Mouse (Mus musculus) heart, embryonic 14.5 days (tissue): Measurements from ENCODE around the gene Hecw1. TPM values are rescaled to one million over a fixed set of nuclear protein-coding genes. Genes with fewer than 3 reads are reported as not detected.

Experiments
- ATAC-seq: fragments of 200-750 bp; cut with Nextera tagmentation; 2 replicates; pipeline ENCODE4 v1.8.0; 2017; ENCODE audit warnings: low read depth, moderate TSS enrichment; ENCODE audit not compliant: insufficient number of reproducible peaks, insufficient read depth, low FRiP score
- H3K27ac ChIP-seq, 2 experiments: fragments of 200-500 bp in 1 of 2; fragments of 300-500 bp in 1 of 2; sonication (generic) in 1 of 2; replicated peaks in 1 of 2; 2 replicates each; pipeline ENCODE4 v1.5.1; 2012 to 2014; ENCODE audit warnings: low read depth in 2 of 2, low read length in 2 of 2, control low read depth in 1 of 2, mild to moderate bottlenecking in 1 of 2, mixed read lengths in 1 of 2; ENCODE audit not compliant: control insufficient read depth in 1 of 2, insufficient read depth in 1 of 2
- H3K27me3 ChIP-seq: fragments of 300-500 bp; sonication (generic); 2 replicates; pipeline ENCODE4 v1.6.1; 2014; ENCODE audit warnings: mild to moderate bottlenecking, low read length, control low read depth; ENCODE audit not compliant: control insufficient read depth, insufficient read depth
- H3K36me3 ChIP-seq: fragments of 300-500 bp; sonication (generic); 2 replicates; pipeline ENCODE4 v1.6.1; 2014; ENCODE audit warnings: mild to moderate bottlenecking, control low read depth, low read length, mixed read lengths; ENCODE audit not compliant: control insufficient read depth, insufficient read depth
- H3K4me1 ChIP-seq, 2 experiments: fragments of 200-500 bp in 1 of 2; fragments of 300-500 bp in 1 of 2; sonication (generic) in 1 of 2; 2 replicates each; pipeline ENCODE4 v1.6.1; 2012 to 2014; ENCODE audit warnings: low read length in 2 of 2, control low read depth in 1 of 2, mixed read lengths in 1 of 2; ENCODE audit not compliant: control insufficient read depth in 2 of 2, insufficient read depth in 2 of 2
- H3K4me2 ChIP-seq: fragments of 300-500 bp; sonication (generic); 2 replicates; pipeline ENCODE4 v1.6.1; 2014; ENCODE audit warnings: mild to moderate bottlenecking, low read length
- H3K4me3 ChIP-seq, 2 experiments: fragments of 200-500 bp in 1 of 2; fragments of 300-500 bp in 1 of 2; sonication (generic) in 1 of 2; 2 replicates each; pipeline ENCODE4 v1.5.1; 2012 to 2014; ENCODE audit warnings: low read length in 2 of 2, mild to moderate bottlenecking in 2 of 2, control low read depth in 1 of 2, low read depth in 1 of 2, moderate library complexity in 1 of 2; ENCODE audit not compliant: control insufficient read depth in 1 of 2, insufficient read depth in 1 of 2
- H3K9ac ChIP-seq: fragments of 300-500 bp; sonication (generic); 2 replicates; pipeline ENCODE4 v1.6.1; 2014; ENCODE audit warnings: mild to moderate bottlenecking, low read length
- H3K9me3 ChIP-seq: fragments of 300-500 bp; sonication (generic); 2 replicates; pipeline ENCODE4 v1.6.1; 2016; ENCODE audit warnings: low read length, control low read depth; ENCODE audit not compliant: control insufficient read depth
- WGBS: fragments of 180-500 bp; shearing (Covaris S2); extraction: QIAGEN DNeasy Blood & Tissue Kit; methylation state at CpG from one replicate; pipeline ENCODE4 v1.1.7; 2014; 5-methylcytosine and 5-hydroxymethylcytosine counted together
- polyA plus RNA-seq: library from polyadenylated mRNA; unstranded; fragments of >200 nt; fragmentation: Nextera tagmentation; extraction: Ambion mirVana; gene quantifications from 2 replicates; pipeline ENCODE4 v1.2.1, GENCODE M21; 2014

Hecw1 gene
- 0.65 and 0.84 TPM in 2 replicates for polyA plus RNA-seq

DNA sequence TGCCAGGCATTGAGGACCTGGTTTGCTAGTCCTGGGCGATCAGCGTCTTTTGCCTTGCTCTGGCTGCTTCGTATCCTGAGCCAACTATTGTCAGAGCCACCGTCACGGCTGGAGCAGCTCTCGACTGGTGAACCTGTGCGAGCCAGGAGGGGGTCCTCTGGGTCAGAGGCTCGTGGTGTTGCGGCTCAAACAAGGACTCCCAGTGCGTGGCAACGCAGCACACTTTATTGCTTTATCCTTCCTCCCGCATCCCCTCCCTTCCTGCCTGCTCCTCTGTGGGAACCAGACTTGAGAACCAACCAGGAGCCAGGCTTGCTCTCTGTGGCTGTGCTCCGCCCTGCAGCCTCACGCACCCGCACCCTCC, at the start of gene Hecw1:
Gene Hecw1 (minus strand): TSS at position 323 of the 364 bp plus-strand sequence.
- Histone ChIP-seq H3K36me3 (no peaks in the 10 kb centered on the region), H3K27me3 (peaks cover 24% of the 10 kb centered on the region), H3K4me1 (peaks cover 9 to 10% of the 10 kb centered on the region in 2 experiments), H3K4me2 (peak within 1 kb of the TSS; percentile 96), H3K9ac (peak within 1 kb of the TSS; percentile 59), H3K27ac (no peak within 1 kb of the TSS), H3K4me3 (peak within 1 kb of the TSS; percentile 45 to 53), H3K9me3 (no peaks in the 10 kb centered on the region)
- 0% methylated on average over 15 of the region's 15 CpGs for WGBS
- ATAC-seq, result peak; percentile 35; the same call in 1 of the 2 replicates

DNA sequence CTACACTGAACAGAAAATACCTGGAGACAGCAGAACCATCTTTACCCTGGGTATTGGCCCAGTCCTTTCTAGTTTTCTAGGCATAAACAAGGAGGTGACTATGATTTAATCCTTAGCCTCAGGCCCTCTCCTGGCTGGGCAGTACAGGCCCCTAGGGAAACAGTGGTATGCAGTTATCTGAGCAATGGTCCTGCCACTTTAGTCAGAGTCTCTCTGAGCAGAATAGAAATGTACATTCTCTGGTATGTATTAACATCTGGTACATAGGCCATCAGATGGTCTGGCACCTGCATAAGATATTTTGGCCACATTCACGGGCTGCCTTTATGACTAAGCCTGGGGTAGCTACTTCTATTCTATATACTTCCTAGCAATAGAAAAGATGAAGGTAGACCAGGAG, 38.3 kb upstream of the Hecw1 start:
- Histone ChIP-seq H3K9me3 (no peaks in the 10 kb centered on the region), H3K36me3 (no peaks in the 10 kb centered on the region), H3K27ac (no peak overlapping the region), H3K4me2 (no peak overlapping the region), H3K4me1 (no peaks in the 10 kb centered on the region), H3K4me3 (no peak overlapping the region), H3K9ac (no peak overlapping the region), H3K27me3 (no peaks in the 10 kb centered on the region)
- ATAC-seq, result no peak
- 57% methylated on average over 1 of the region's 1 CpGs for WGBS

DNA sequence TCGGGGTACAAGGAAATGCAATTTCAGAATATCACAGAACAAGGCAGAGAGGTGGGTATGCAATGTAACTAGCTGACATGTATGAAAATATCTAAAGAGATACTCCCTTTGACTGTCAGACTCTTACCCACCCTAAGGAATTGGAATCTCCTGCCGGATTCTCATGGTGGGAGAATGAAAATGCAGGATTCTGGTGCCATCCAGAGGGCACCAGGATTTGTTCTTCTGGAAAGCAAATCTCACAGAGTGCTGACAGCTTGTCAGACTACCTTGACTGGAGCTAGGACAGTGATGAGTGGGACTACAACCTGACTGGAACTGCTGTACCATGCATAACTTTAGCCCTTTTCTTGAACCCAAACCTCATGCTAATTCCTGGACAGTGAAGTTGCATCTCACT, 29.6 kb upstream of the Hecw1 start:
- Histone ChIP-seq H3K27me3 (no peaks in the 10 kb centered on the region), H3K4me2 (no peak overlapping the region), H3K4me3 (no peak overlapping the region), H3K9me3 (no peaks in the 10 kb centered on the region), H3K4me1 (no peaks in the 10 kb centered on the region), H3K36me3 (no peaks in the 10 kb centered on the region), H3K27ac (no peak overlapping the region), H3K9ac (no peak overlapping the region)
- 66% methylated on average over 2 of the region's 2 CpGs for WGBS
- no peak for ATAC-seq

DNA sequence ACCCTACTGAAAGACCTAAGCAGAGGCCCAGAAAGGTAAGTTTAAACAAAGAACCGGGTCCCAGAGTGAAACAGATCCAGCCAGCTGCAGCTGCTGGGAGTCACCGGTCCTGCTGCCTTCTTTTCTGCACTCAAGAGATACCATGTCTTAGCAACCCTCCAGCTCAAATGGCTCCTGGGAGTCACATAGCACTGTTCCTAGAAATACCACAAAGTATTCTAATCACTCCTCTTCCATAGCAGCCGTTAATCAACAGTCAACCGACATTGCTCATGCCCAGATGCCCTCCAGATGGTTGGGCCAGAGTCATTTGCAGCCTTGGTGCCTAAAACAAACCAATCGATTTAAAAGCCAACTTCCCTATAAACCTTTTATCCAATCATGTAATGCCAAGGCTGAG, 19.8 kb upstream of the Hecw1 start:
- Histone ChIP-seq H3K36me3 (no peaks in the 10 kb centered on the region), H3K27me3 (no peaks in the 10 kb centered on the region), H3K27ac (no peak overlapping the region), H3K9me3 (no peaks in the 10 kb centered on the region), H3K4me1 (no peaks in the 10 kb centered on the region), H3K9ac (no peak overlapping the region), H3K4me3 (no peak overlapping the region), H3K4me2 (no peak overlapping the region)
- ATAC-seq, result no peak
- WGBS, result 65% methylated on average over 5 of the region's 5 CpGs

DNA sequence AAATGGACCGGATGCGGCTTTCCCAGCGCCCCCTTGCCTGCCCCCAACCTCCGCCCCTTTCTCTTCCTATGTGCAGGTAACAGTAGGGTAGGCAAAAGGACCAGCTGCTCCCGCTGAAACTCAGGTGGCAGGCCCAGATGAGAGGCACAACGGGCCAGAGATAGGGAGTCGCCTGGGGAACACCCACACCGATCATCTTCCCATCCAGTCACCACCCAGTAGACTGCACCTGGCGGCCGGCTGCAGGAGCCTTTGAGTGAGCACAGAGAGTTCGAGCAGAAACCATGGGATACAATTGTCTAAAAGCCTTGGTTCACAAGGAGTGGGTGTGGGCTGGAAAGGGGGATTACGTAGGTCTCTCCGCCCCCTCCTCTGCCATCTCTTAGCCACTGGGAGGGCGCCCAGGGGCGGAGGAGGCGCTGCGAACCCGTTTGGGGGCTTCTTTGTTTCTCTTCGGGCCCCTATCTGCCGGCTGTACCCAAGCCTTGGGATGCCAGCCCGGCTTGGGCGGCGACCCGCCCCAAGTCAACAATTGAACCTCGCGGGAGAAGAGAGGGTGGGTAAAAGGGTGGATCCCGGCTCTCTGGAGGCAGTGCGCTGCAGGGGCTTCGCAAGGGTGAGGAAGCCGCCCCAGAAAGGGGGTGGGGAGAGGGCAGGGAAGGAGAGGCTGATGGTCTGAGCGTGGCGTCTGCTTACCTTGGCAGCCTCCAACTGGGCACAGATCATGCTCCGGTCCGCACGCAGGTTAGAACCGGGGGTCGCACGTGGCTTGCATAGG, 711 bp downstream of the Hecw1 start:
- Histone ChIP-seq H3K27me3 (peaks cover 24% of the 10 kb centered on the region), H3K9ac (peak overlapping the region; percentile 59), H3K4me1 (peaks cover 9 to 10% of the 10 kb centered on the region in 2 experiments), H3K9me3 (no peaks in the 10 kb centered on the region), H3K4me3 (peak overlapping the region; percentile 45 to 53), H3K36me3 (no peaks in the 10 kb centered on the region), H3K4me2 (peak overlapping the region; percentile 96), H3K27ac (no peak overlapping the region)
- peak; percentile 43 for ATAC-seq
- WGBS, result 2% methylated on average over 38 of the region's 38 CpGs

DNA sequence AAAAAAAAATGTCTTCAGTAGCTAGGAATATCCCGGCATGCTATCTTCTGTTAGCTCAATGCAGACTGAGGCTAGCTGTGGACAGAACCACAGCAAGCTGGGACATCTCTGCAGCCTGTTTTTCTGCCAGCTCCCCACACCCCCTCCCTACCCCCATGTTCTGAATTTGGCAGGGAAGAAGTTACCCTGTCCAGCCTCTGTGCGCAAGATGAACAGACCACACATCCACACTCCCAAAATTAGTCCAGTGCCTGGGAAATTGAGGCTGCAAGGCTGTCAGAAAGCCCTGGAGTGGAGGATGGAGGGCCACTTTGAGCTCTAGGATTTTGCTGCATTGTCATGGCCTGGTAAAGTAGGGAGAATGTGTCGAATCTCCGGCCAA, 1.3 kb downstream of the Hecw1 start:
- ATAC-seq, result no peak
- Histone ChIP-seq H3K4me3 (peak overlapping the region; percentile 45 to 53), H3K4me2 (peak overlapping the region; percentile 96), H3K27ac (no peak overlapping the region), H3K36me3 (no peaks in the 10 kb centered on the region), H3K9me3 (no peaks in the 10 kb centered on the region), H3K9ac (peak overlapping the region; percentile 59; the same call in 1 of the 2 replicates), H3K27me3 (peaks cover 24% of the 10 kb centered on the region), H3K4me1 (peaks cover 9 to 10% of the 10 kb centered on the region in 2 experiments)
- WGBS, result 23% methylated on average over 4 of the region's 4 CpGs

DNA sequence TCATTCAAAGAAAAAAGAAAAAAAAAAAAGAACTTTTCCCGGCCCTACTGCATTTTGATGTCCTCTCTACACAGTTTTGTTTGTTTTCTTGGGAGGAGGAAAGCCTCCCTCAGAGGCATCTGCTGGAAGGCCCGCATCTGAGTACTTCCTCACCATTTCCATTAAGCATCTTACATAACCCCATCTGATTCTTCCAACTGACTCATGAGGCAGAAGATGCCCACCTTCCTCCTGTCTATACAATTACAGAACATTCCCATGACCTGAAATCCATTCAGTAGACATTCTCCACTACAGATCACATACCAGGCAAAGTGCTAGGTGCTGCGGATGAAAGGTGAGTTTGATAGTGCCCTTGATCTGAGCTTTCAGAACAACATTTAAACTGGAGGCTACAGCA, 3.4 kb downstream of the Hecw1 start:
- Histone ChIP-seq H3K27me3 (peaks cover 18% of the 10 kb centered on the region), H3K4me1 (peaks cover 9 to 10% of the 10 kb centered on the region in 2 experiments), H3K9me3 (no peaks in the 10 kb centered on the region), H3K27ac (no peak overlapping the region), H3K9ac (no peak overlapping the region), H3K4me2 (no peak overlapping the region), H3K36me3 (no peaks in the 10 kb centered on the region), H3K4me3 (no peak overlapping the region)
- WGBS, result 66% methylated on average over 3 of the region's 3 CpGs
- no peak for ATAC-seq

DNA sequence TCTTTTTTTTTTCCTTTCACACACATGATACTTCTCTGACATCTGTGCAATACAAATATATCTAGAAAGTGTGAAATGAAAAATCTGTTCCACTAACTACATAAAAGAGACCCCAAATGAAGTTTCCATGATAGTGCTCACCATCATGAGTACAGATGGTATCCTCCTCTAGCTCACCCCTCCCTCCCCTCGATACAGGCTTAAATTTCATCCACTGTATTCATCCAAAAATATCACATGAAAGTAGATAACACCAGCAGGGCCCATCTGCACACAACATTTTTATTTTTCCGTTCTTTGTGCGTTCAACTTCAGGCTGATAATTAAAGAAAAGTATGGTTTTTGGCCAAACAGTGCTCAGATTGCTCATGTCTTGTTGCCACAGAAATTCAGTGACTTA, 5.5 kb downstream of the Hecw1 start:
- no peaks in the 10 kb centered on the region for H3K9me3 ChIP-seq
- no peaks in the 10 kb centered on the region for H3K36me3 ChIP-seq
- WGBS, result 78% methylated on average over 3 of the region's 3 CpGs
- H3K9ac ChIP-seq, result no peak overlapping the region
- no peak overlapping the region for H3K27ac ChIP-seq
- peaks cover 9% of the 10 kb centered on the region; the same call in 1 of the 2 replicates for H3K27me3 ChIP-seq
- no peak overlapping the region for H3K4me2 ChIP-seq
- peaks cover 5 to 10% of the 10 kb centered on the region in 2 experiments; a peak in 3 of 4 replicates for H3K4me1 ChIP-seq
- H3K4me3 ChIP-seq, result no peak overlapping the region
- no peak for ATAC-seq
